Mouse (Mus musculus) bone marrow macrophage, adult 2 months (primary cell): ENCODE data around the gene Mrps5.

Experiments used
- CTCF ChIP-seq: IDR thresholded peaks from 2 replicates; pipeline ENCODE4 v1.5.1; 2012; ENCODE audit warnings: low read depth, mild to moderate bottlenecking, low read length, moderate library complexity
- POLR2A ChIP-seq: IDR thresholded peaks from 2 replicates; pipeline ENCODE4 v1.6.1; 2012; ENCODE audit warnings: mild to moderate bottlenecking, low read depth, low read length, borderline replicate concordance

DNA sequence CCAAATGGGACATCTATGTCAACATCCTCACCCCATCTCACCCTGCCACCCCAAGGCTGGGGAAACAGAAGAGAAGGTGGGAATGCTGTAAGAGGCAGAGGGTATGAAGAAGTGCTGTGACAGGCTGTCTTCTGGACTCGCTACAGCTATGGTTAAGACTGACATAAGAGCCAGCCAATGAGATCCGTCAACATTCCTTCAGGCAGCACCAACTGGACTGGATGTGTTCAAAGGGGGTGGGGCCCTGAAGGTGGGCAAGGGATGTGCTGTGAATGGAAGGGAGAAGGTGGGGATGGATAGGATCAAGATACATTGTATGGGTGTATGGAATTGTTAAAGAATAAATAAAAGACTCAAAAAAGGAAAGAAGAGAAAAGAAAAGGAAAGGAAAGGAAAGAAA lies 45.6 kb downstream of the Mrps5 start:
- TF ChIP-seq POLR2A = no peak
- no peak for TF ChIP-seq CTCF
